Mouse (Mus musculus) heart, postnatal 14 days (tissue): ENCODE measurements around the gene Nup214. TPM values are rescaled to one million over a fixed set of nuclear protein-coding genes. Genes with fewer than 3 reads are reported as not detected.

Experiments
- DNase-seq, 2 experiments: peaks; one replicate each; pipeline ENCODE4 v3.0.0; 2021 to 2022
- intact Hi-C: fragments of 180-260 bp; cut with DNase I; formaldehyde crosslinking; loops from one replicate; pipeline ENCODE4 v1.15.1; 2025
- total RNA-seq, 2 experiments: library from RNA; stranded (reverse); gene quantifications; 2 replicates each; pipeline ENCODE4 v1.2.3; 2021

Gene Nup214
- total RNA-seq, 2 experiments from 2014 or later, result 37.0 to 38.1 TPM

- peak in 1 of 2 experiments; percentile 26 for DNase-seq
- intact Hi-C loops, result no loop called here
These were observed 89.4 kb downstream of the Nup214 start for GRCm38 (mm10) chr2:32063451-32064151.

DNA sequence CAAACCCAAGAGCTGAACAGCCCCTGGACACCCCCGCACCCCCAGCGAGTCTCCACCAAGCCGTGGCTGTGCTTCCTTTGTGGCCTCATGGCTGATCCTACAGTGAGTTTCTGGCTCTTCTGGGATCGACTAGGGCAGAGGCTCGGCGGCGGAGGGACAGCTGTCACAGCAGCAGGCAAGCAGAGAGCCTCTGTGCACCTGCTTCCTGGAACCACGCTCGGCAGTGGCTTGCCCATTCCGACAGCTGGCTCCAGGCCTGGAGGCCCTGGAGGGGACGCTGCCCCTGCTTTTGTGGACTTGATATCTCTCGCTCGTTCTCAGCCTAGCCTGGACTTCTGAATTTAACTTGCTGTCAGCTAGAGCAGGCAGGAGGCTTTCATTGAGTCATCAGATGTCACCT, 90.7 kb downstream of the Nup214 start:
- intact Hi-C loops, result no loop called here
- peak in 1 of 2 experiments; percentile 55 for DNase-seq

DNA sequence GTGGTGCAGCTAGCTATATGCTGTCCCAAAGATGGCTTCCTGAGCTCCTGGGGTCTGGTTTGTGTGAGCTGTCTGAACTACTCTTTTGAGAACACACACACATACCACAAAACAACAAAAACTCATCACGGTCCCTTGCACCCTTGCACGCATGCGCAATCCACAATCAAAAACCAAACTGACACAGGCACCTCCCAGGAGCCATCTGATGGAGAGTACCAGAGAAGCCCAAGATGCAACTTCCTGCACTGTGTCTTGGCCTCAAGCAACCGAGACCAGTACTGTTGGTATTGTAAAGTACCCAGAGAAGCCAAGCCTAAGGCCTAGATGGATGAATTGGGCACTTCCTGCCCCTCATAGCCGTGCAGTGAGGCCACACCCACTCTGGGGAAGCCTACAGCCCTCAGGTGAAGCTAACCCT, 91.1 kb downstream of the Nup214 start:
- intact Hi-C loops, result no loop called here
- DNase-seq, result no peak

GRCm38 (mm10) chr2:32066005-32066404, 91.8 kb downstream of the Nup214 start:
- intact Hi-C loops, result no loop called here
- DNase-seq, result peak in 1 of 2 experiments; percentile 54

GRCm38 (mm10) chr2:32068811-32069607, 94.8 kb downstream of the Nup214 start:
- DNase-seq, result no peak

GRCm38 (mm10) chr2:32070747-32071146, 96.5 kb downstream of the Nup214 start:
- no peak for DNase-seq
- intact Hi-C loops, result no loop called here

More at GRCm38 (mm10) chr2:32068811-32069607, 94.8 kb downstream of the Nup214 start:
- intact Hi-C loops, result no loop called here

DNA sequence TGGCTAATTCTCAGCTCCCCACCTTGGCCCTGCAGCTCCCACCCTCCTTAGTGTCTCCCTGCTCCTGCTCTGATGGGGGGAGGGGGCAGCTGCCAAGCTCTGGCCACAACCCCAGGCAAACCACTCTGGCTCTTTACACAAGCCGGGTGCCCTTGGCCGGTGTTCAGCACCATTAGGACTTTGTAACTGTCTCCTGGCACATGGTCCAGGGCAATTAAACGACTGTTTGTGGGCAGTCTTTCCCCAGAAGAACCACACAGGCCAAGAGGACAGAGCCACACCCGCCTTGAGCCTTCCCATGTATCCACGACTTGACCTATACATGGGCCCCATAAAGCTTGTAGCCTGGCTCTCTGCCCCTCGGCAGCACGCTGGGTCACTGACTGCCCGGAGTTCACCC, 100.2 kb downstream of the Nup214 start:
- peak in 1 of 2 experiments; percentile 64 for DNase-seq
- intact Hi-C loops, result no loop called here

DNA sequence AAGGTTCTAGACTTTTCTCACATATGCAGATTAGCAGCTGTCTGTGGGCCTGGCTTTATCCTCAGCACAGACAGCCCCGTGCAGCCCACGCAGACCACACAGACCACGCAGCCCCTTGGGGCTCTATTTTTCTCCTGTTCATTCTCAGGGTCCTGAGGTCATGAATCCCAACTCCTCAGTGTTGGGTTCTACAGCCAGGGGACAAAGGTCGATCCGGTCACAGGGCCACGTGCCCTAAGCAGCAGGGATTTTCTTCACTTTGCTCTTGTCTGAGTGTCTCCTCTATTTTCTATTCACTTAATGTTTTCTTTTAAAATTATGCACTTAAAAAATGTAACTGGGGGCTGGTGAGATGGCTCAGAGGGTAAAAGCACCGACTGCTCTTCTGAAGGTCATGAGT, 101.1 kb downstream of the Nup214 start:
- intact Hi-C loops, result no loop called here
- DNase-seq, result no peak

DNA sequence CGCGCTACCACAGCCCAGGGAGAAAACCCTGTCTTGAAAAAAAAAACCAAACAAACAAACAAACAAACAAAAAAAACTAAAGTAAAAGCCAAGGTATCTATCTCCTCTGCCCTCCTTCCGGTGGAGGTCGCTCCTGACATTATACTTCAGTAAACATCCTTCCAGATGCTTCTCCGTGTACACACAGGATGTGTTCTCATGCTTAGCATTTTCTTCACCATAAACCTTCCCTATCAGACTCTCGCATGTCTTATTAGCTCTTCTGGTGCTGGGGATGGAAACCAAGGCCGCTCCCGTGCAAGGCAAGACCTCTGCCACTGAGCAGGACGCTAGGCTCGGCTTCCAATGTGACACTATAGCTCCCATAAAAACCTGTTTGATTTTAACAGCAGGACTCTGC, 103.5 kb downstream of the Nup214 start:
- intact Hi-C loops, result no loop called here
- no peak for DNase-seq

DNA sequence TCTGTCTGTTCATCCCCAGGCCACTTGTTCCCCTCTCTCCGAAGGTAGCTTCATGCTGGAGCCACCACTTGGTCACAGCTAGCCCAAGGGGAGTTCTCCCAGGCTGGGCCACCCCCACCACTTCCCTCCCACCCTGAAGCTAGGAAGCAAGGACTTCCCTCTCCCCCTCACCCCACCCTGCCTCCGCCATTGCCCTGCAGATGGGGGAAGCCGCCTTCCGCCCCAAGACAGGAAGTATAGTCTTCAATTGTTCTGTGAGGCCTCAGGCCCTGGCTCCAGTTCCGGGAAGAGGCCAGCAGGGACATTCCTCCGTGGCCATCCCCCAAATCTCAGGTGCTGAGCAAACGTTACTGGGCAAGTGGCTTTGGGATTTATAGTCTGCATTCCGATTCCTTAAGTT, 104.3 kb downstream of the Nup214 start:
- intact Hi-C loops, result no loop called here
- peak; percentile 63 to 65 for DNase-seq

GRCm38 (mm10) chr2:32079191-32079725, 105.0 kb downstream of the Nup214 start:
- intact Hi-C loops, result no loop called here
- DNase-seq, result peak in 1 of 2 experiments; percentile 36

DNA sequence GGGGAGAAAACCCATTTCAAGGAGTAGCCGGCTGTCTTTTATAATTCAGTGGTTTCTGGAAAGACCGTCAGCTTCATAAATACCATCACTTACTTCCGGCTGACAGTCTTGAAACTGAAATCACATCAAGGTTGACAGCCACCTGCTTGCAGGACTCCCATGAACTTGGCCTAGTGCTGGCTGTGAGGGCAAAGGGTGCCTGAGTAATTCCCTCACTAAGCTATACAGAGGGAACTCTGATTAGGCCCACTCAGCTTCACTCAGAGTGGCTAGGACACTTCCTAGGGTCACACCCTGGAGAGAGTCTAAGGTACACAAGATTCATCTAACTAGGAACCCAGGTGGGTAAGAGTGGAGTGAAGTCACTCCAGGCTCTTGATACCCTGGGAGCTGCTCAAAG, 106.4 kb downstream of the Nup214 start:
- intact Hi-C loops, result no loop called here
- no peak for DNase-seq

GRCm38 (mm10) chr2:32081296-32081929, 107.2 kb downstream of the Nup214 start:
- DNase-seq, result peak in 1 of 2 experiments; percentile 25
- intact Hi-C loops, result no loop called here

DNA sequence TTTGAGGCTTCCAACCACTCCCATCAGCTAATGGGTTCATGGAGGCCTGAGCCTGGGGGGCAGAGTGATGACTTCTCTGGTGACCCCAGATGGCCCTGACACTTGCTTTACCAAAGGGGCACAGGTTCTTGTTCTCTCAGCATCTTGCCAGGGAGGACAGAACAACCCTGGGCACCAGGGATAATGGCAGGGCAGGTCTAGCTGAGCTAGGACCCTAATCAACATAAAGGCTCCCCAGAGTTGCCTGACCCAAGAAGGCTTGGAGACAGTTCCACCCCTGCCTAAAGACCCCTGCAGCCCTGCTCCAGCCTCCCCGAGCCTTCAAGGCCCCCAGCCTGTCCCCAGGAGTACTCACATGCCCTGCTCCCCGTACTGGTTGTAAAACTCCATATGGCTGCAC, 108.0 kb downstream of the Nup214 start:
- DNase-seq, result no peak
- intact Hi-C loops, result loop anchor here (2.0 kb wide), 1 partner anchor 49 kb away; no protein-coding TSS in a partner anchor

DNA sequence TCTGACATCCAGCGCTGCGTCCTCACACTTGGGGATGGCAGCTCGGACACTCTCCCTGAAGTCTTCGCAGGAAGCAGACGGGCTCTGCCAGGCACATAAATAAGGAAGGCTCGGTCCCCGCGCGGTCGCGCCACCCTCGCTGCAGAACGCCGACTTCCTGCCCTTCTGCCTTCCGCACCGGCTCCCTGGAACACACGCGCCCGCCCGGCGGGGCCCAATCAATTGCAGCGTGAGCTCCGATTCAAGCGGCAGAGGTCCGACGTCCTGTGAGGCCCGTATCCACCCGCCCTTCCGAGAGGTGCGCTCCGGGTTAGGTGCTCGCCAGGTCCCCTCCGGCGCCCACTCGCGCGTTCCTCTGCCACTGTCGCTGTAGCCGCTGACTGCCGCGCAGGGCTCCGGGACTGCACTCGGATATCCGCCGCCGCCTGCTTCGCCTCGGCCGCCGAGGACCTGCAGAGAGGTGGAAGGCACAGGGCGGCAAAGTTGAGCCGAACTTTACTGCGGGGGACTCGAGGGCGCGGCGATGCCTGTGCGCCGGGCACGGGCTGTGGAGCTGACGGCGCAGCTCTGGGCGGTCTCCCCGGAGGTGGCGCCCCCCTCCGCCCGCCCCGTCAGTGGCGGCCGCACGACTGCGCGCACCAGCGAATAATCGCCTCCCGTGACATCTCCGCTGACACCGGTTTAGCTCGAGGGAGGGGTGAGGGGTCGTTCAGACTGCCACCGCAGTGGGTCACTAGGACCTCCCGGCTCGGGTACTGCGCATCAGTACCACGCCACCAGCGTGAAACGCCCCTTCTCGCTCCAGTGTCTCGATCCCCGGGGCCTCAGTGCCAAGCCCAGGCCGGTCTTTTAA, 109.1 kb downstream of the Nup214 start:
- peak; percentile 64 to 69 for DNase-seq
- intact Hi-C loops, result loop anchor here (2.0 kb wide), 1 partner anchor 47 kb away; no protein-coding TSS in a partner anchor

DNA sequence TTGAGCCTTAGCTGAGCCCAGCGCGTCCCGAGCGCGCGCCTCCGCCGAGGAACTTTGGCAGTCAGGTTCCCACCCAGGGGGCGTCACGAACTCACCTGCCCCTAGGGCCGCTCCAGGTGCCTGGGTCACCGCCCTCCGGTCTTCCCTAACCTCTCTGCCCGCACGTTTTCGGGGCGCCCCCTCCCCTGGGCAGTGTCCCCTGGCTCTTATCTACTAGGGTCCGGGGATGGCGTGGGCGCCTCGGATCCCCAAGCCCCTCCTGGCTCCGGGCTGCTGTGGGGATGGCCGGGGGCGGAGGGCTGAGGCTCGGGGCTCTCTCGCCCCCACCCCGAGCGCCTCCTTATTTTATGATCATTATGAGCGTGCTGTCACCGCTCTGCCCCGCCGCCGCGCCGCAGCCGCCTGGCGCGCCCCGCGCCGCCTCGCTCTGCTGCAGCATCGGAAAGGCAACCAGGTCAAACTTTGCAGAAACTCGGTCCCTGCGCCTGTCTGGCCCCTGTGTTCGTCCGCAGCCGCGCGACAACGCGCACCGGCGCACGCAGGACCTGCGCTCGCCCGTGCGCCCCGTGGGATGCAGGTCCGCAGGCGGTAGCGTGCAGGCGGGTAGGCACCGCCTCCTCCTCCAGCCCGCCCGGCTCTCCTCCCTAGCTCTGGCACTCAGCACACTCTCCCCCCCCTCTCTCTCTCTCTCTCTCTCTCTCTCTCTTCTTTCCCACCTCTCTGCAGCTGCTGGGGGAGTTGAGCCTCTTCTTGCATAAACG, 110.1 kb downstream of the Nup214 start, which contains the start of gene Fam78a:
Fam78a (minus strand) TSS at position 747 of the 761 bp plus-strand sequence.
- DNase-seq, result peak; percentile 43 to 53
- intact Hi-C loops, result no loop called here

GRCm38 (mm10) chr2:32084872-32085199, 110.6 kb downstream of the Nup214 start:
- intact Hi-C loops, result no loop called here
- DNase-seq, result no peak

GRCm38 (mm10) chr2:32085231-32085630, 111.0 kb downstream of the Nup214 start:
- intact Hi-C loops, result no loop called here
- no peak for DNase-seq

DNA sequence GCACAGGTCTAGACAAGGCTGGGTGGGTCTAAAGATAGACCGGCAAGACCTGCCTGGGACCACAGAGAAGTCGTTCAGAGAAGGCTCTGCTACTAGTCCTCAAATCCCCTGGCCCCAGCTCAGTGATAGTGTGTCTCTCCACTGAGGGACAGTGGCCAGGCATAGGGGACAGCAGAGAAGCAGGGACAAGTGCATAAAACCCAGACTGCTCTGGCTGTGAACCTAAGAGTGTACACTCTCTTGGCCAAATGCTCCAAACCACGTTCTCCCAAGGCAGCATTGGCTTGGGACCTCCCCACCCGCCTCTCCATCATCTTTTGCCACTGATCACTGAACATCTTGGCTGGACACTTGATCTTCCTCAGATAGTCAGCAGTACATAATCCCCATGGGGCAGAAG, 113.4 kb downstream of the Nup214 start:
- intact Hi-C loops, result no loop called here
- no peak for DNase-seq
